Mouse (Mus musculus): Measurements from ENCODE around the gene Hsd17b13.

- TF ChIP-seq CTCF (IDR thresholded peaks at IDR 0.05; ENCODE audit: low read depth, low read length) = no peak
- TF ChIP-seq POLR2A (IDR thresholded peaks at IDR 0.05; ENCODE audit: extremely low read depth, insufficient read depth, low read length) = no peak
These were observed 34.0 kb downstream of the Hsd17b13 start for GRCm38 (mm10) chr5:103943183-103943582.

Data from liver, adult 2 months (tissue).